Mouse (Mus musculus) forebrain, embryonic 11.5 days (tissue): ENCODE data around the gene Lmod2. TPM values are rescaled to one million over a fixed set of nuclear protein-coding genes. Genes with fewer than 3 reads are reported as not detected.

Source experiments
- ATAC-seq: fragments of 200-750 bp; cut with Nextera tagmentation; replicated peaks from 2 replicates; pipeline ENCODE4 v1.8.0; 2017; ENCODE audit warnings: moderate TSS enrichment; ENCODE audit not compliant: low FRiP score
- DNase-seq: peaks from one replicate; pipeline ENCODE4 v3.0.0-alpha.2; 2017; ENCODE audit warnings: low spot score
- H3K27ac ChIP-seq: fragments of 300-500 bp; sonication (generic); 2 replicates; pipeline ENCODE4 v1.5.1; 2014; ENCODE audit warnings: low read depth, low read length
- H3K27me3 ChIP-seq: fragments of 300-500 bp; sonication (generic); 2 replicates; pipeline ENCODE4 v1.6.1; 2014; ENCODE audit warnings: mild to moderate bottlenecking, low read length, mixed read lengths; ENCODE audit not compliant: control insufficient read depth, insufficient read depth
- H3K36me3 ChIP-seq: fragments of 300-500 bp; sonication (generic); 2 replicates; pipeline ENCODE4 v1.6.1; 2014; ENCODE audit warnings: mild to moderate bottlenecking, low read length, moderate library complexity, mixed read lengths; ENCODE audit not compliant: control insufficient read depth, insufficient read depth
- H3K4me1 ChIP-seq: fragments of 300-500 bp; sonication (generic); replicated peaks from 2 replicates; pipeline ENCODE4 v1.6.1; 2014; ENCODE audit warnings: low read length, mixed read lengths; ENCODE audit not compliant: control insufficient read depth, insufficient read depth
- H3K4me2 ChIP-seq: fragments of 300-500 bp; sonication (generic); 2 replicates; pipeline ENCODE4 v1.6.1; 2014; ENCODE audit warnings: low read depth, mild to moderate bottlenecking, low read length, moderate library complexity, mixed read lengths; ENCODE audit not compliant: severe bottlenecking
- H3K4me3 ChIP-seq: fragments of 300-500 bp; sonication (generic); 2 replicates; pipeline ENCODE4 v1.5.1; 2014; ENCODE audit warnings: low read depth, low read length
- H3K9ac ChIP-seq: fragments of 300-500 bp; sonication (generic); 2 replicates; pipeline ENCODE4 v1.6.1; 2014; ENCODE audit warnings: low read length
- H3K9me3 ChIP-seq: fragments of 300-500 bp; sonication (generic); 2 replicates; pipeline ENCODE4 v1.6.1; 2016; ENCODE audit warnings: low read length, mixed read lengths; ENCODE audit not compliant: control insufficient read depth
- WGBS: fragments of 180-500 bp; shearing (Covaris S2); extraction: QIAGEN DNeasy Blood & Tissue Kit; methylation state at CpG from one replicate; pipeline ENCODE4 v1.1.7; 2014; 5-methylcytosine and 5-hydroxymethylcytosine counted together
- polyA plus RNA-seq: library from polyadenylated mRNA; unstranded; fragments of >200 nt; fragmentation: Nextera tagmentation; extraction: Ambion mirVana; gene quantifications from 2 replicates; pipeline ENCODE4 v1.2.1, GENCODE M21; 2014

The Lmod2 gene
- not detected in 2 replicates for polyA plus RNA-seq

DNA sequence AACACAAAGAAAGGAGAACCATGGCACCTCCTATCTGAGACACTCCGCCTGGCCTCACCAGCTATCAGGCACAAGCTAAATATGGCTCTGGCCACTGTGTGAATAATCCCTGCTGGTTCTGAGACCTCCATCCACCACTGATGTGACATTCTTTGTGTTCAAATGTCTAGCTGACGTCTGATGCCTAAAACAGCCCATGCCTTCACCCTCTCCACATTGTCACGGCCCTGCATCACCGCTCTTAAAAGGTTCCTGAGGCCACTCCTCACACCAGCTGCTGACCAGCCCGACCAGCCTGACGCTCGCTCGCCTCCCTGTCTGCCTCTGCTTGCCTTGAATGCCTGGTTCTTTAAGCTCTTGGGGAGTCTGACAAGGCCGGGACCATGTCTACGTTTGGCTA, at the start of gene Lmod2:
Gene Lmod2 (plus strand): TSS at position 263 of the 400 bp plus-strand sequence.
- Histone ChIP-seq H3K36me3 (no peaks in the 10 kb centered on the region), H3K4me1 (no peaks in the 10 kb centered on the region), H3K27ac (no peak within 1 kb of the TSS), H3K27me3 (no peaks in the 10 kb centered on the region), H3K9ac (no peak within 1 kb of the TSS), H3K4me2 (no peak within 1 kb of the TSS), H3K4me3 (no peak within 1 kb of the TSS), H3K9me3 (no peaks in the 10 kb centered on the region)
- WGBS = 64% methylated on average over 10 of the region's 10 CpGs
- DNase-seq = no peak
- ATAC-seq = no peak

DNA sequence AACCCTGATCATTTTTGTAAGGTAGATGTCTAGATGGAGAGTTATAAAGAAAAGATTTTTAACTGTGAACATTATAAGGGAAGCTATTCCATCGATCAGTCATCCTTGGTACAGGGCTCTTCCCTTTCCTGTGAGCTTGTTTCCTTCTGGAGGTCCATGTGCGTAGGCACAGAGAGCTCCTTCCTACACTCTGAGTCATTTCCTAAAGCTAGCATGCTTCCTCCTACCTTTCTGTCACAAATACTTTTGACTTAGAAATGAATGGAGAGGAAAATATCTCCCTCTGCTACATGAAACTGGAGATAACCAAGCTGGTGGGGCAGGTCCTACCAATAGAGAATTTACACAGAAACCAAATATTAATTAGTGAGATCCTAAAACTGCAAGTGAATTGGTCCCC, 47.8 kb upstream of the Lmod2 start:
- H3K4me1 ChIP-seq = no peaks in the 10 kb centered on the region
- ATAC-seq = no peak
- H3K4me3 ChIP-seq = no peak overlapping the region
- H3K27me3 ChIP-seq = no peaks in the 10 kb centered on the region
- no peak overlapping the region for H3K27ac ChIP-seq
- no peak overlapping the region for H3K4me2 ChIP-seq
- whole genome bisulfite sequencing = 90% methylated on average over 2 of the region's 2 CpGs
- H3K36me3 ChIP-seq = no peaks in the 10 kb centered on the region
- H3K9ac ChIP-seq = no peak overlapping the region
- no peaks in the 10 kb centered on the region for H3K9me3 ChIP-seq
- DNase-seq = no peak

DNA sequence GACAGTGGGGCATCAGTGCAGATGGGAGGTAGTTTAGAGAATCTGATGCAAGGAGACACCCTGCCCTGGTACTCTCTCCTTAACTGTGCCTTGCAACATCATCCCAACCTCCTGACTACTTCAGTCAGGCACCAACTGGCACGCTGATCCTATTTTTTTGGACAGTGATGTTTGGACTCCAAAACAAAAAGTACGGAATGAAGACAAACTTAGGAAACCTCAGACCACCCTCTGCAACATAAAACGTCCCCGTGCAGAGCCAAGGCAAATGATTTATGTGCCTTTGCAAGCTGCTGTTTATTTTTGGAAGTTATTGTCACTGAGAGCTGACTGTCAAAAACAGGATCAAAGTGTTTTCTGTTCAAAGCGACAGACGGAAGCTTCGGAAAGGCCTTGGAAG, 45.5 kb upstream of the Lmod2 start:
- H3K9ac ChIP-seq = no peak overlapping the region
- H3K27ac ChIP-seq = no peak overlapping the region
- H3K36me3 ChIP-seq = no peaks in the 10 kb centered on the region
- ATAC-seq (no peak), DNase-seq (no peak)
- no peaks in the 10 kb centered on the region for H3K9me3 ChIP-seq
- 88% methylated on average over 7 of the region's 7 CpGs for WGBS
- no peak overlapping the region for H3K4me3 ChIP-seq
- H3K27me3 ChIP-seq = no peaks in the 10 kb centered on the region
- H3K4me1 ChIP-seq = no peaks in the 10 kb centered on the region
- H3K4me2 ChIP-seq = no peak overlapping the region

DNA sequence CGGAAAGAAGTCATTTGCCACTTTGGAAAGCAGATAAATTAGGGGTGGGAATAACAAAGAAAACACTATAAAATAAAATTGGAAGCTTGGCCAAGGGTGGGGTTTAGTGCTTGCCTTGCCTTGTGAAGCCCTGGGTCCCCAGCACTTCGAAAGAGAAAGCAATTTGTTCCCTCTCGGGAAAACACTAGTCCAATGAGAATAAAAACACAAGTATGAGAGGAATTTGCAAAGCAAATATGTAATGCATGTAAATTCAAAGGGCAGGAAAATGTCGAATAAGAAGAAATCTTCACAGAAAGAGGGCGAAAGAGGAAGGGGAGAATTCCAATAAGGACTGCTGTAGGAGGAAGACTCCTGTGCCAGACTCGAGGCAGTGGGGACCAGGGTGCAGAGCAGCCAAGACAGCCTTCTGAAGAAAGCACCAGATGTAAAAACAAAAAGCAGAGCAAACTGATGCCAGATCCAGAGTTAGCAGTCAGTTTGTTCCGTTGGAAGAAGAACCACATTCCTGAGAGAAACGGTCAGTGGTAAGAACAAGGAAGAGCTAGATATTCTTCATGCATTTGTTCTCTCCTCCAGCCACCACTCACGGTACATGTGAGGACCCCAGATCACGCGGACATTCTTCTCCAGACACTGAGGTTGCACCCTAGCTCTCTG, 43.0 kb upstream of the Lmod2 start:
- DNase-seq = no peak
- Histone ChIP-seq H3K36me3 (no peaks in the 10 kb centered on the region), H3K4me3 (no peak overlapping the region), H3K27ac (no peak overlapping the region), H3K9me3 (no peaks in the 10 kb centered on the region), H3K27me3 (no peaks in the 10 kb centered on the region), H3K4me2 (no peak overlapping the region), H3K9ac (no peak overlapping the region), H3K4me1 (no peaks in the 10 kb centered on the region)
- ATAC-seq = no peak
- 78% methylated on average over 11 of the region's 11 CpGs for WGBS

DNA sequence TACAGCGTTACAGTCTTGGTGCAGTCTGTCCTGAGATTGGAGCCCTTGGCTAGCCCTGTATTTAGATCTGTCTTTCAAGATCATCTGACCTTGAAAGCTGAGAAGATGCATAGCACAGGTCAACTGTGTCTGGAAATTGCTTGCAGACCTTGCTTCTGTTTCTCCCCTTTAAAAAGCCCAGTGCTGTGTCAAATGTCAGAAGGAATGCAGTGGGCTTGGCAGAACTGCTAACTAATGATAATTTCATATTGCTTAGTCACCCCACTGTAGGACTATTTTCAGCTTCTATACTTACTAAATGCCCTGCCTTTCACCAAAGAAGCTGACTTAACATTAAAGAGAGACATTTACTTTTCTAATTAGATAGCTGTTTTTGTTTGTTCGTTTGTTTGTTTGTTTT, 42.1 kb upstream of the Lmod2 start:
- DNase-seq = no peak
- no peak for ATAC-seq
- no peak overlapping the region for H3K4me2 ChIP-seq
- H3K9ac ChIP-seq = no peak overlapping the region
- H3K4me1 ChIP-seq = no peaks in the 10 kb centered on the region
- WGBS = 84% methylated on average over 2 of the region's 2 CpGs
- no peaks in the 10 kb centered on the region for H3K27me3 ChIP-seq
- H3K4me3 ChIP-seq = no peak overlapping the region
- H3K27ac ChIP-seq = no peak overlapping the region
- H3K36me3 ChIP-seq = no peaks in the 10 kb centered on the region
- no peaks in the 10 kb centered on the region for H3K9me3 ChIP-seq

DNA sequence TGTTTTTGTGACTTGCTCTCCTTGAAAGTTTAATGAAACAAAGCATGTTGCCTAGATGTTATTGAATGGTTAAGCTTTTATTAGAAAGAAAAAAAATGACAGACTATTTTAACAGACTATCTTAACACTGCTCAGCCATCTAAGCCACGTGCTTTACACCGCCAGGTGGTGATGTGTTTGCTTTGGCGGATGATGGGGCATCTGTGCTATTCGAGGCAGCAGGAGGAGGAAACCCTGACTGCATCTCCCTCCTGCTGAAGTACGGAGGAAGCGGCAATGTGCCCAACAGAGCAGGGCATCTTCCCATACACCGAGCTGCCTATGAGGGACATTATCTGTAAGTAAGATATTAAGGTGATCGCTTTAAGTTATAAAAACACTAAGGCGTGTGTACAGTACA, 33.5 kb upstream of the Lmod2 start:
- no peak for DNase-seq
- Histone ChIP-seq H3K27me3 (no peaks in the 10 kb centered on the region), H3K9me3 (no peaks in the 10 kb centered on the region), H3K9ac (no peak overlapping the region), H3K4me1 (no peaks in the 10 kb centered on the region), H3K4me3 (no peak overlapping the region), H3K4me2 (no peak overlapping the region), H3K27ac (no peak overlapping the region), H3K36me3 (no peaks in the 10 kb centered on the region)
- no peak for ATAC-seq
- WGBS = 77% methylated on average over 9 of the region's 9 CpGs

DNA sequence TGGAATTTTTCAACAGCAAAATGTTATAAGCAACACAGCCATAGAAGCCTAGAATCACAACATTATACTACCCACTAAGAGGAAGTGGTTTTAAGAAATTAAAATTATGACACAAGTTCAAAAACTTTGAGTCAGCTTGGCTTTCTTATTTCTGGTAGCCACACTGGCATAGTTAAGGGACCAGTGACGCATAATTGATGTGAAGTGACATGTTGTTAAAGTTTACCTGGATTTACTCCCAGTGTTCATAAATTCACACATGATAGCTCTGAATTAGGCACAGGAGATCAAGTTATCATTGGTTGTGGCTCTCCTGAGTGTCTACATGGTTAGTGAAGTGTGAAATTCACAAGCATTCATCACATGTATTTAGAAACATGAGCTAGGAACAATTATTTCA, 32.7 kb upstream of the Lmod2 start:
- Histone ChIP-seq H3K9ac (no peak overlapping the region), H3K9me3 (no peaks in the 10 kb centered on the region), H3K36me3 (no peaks in the 10 kb centered on the region), H3K4me2 (no peak overlapping the region), H3K4me1 (no peaks in the 10 kb centered on the region), H3K4me3 (no peak overlapping the region), H3K27me3 (no peaks in the 10 kb centered on the region), H3K27ac (no peak overlapping the region)
- no peak for ATAC-seq
- DNase-seq = no peak
- WGBS = 90% methylated on average over 1 of the region's 1 CpGs

DNA sequence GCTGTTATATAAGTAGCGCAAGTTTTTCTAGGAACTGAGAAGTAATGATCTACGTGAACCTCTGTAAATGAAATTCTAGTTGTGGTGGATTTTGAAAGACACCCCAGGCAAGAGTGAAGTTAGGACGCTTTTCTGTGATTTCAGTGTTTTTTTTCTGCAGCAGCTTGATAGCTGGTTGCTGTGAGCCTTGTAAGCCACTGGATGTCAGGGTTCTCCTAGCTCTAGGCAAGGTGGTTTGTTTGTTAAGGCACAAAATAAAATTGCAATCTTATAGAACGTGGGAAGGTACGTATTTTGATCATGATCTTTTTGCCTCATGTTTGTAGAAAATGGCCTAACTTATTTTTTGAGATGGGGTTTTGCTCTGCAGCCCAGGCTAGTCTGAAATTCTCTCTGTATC, 28.6 kb upstream of the Lmod2 start:
- no peaks in the 10 kb centered on the region for H3K9me3 ChIP-seq
- H3K36me3 ChIP-seq = no peaks in the 10 kb centered on the region
- no peak overlapping the region for H3K9ac ChIP-seq
- no peaks in the 10 kb centered on the region for H3K27me3 ChIP-seq
- H3K4me2 ChIP-seq = no peak overlapping the region
- no peaks in the 10 kb centered on the region for H3K4me1 ChIP-seq
- H3K27ac ChIP-seq = no peak overlapping the region
- no peak for ATAC-seq
- DNase-seq = no peak
- 90% methylated on average over 5 of the region's 5 CpGs for WGBS
- H3K4me3 ChIP-seq = no peak overlapping the region

DNA sequence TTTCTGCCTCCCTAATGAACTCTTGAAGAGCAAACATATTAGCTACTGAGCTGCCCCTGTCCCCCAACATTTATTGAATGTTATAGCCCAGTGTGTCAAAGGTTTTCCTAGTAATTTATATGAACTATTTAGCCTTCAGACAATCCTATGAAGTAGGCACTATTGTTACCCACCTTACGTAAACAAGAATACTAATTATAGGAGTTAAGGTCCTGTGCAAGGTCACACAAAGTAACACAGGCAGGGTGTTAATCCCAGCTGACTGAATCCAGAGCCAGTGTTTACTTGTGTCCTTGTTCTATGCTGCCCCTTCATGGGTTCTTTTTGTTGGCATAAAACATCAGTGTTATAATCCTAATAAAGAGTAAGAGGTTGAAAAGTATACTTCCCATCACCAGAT, 27.9 kb upstream of the Lmod2 start:
- H3K4me2 ChIP-seq = no peak overlapping the region
- 83% methylated on average over 1 of the region's 1 CpGs for WGBS
- no peak overlapping the region for H3K27ac ChIP-seq
- ATAC-seq = no peak
- no peaks in the 10 kb centered on the region for H3K9me3 ChIP-seq
- no peak overlapping the region for H3K4me3 ChIP-seq
- H3K36me3 ChIP-seq = no peaks in the 10 kb centered on the region
- no peak overlapping the region for H3K9ac ChIP-seq
- DNase-seq = no peak
- H3K27me3 ChIP-seq = no peaks in the 10 kb centered on the region
- no peaks in the 10 kb centered on the region for H3K4me1 ChIP-seq
